Mouse (Mus musculus): ENCODE measurements around the gene Stxbp4. TPM values are rescaled to one million over a fixed set of nuclear protein-coding genes. Genes with fewer than 3 reads are reported as not detected.
A peak's percentile ranks its signal among the peaks of the same experiment; 100 is the strongest.

The Stxbp4 gene
- polyA plus RNA-seq, 1 experiment from 2014 or later = 36.5 TPM

- no peak overlapping the region for H3K4me2 ChIP-seq
- H3K9me3 ChIP-seq (ENCODE audit: control insufficient read depth, low read length) = no peaks in the 10 kb centered on the region
- no peaks in the 10 kb centered on the region for H3K4me1 ChIP-seq (ENCODE audit: control insufficient read depth, insufficient read depth, low read length)
- WGBS = 85% methylated on average over 5 of the region's 5 CpGs
- no peak overlapping the region for H3K9ac ChIP-seq (ENCODE audit: low read length)
- no peak for ATAC-seq (ENCODE audit: low FRiP score)
- DNase-seq (ENCODE audit: low spot score, missing footprints) = peak; percentile 23
- no peaks in the 10 kb centered on the region for H3K36me3 ChIP-seq (ENCODE audit: control insufficient read depth, insufficient read depth, low read length)
- no peaks in the 10 kb centered on the region for H3K27me3 ChIP-seq (ENCODE audit: control insufficient read depth, insufficient read depth, low read length)
- no peak overlapping the region for H3K27ac ChIP-seq (ENCODE audit: low read depth, low read length)
- no peak overlapping the region for H3K4me3 ChIP-seq (ENCODE audit: low read depth, low read length)
Measured at GRCm38 (mm10) chr11:90675479-90676110, 37.7 kb upstream of the Stxbp4 start.

DNA sequence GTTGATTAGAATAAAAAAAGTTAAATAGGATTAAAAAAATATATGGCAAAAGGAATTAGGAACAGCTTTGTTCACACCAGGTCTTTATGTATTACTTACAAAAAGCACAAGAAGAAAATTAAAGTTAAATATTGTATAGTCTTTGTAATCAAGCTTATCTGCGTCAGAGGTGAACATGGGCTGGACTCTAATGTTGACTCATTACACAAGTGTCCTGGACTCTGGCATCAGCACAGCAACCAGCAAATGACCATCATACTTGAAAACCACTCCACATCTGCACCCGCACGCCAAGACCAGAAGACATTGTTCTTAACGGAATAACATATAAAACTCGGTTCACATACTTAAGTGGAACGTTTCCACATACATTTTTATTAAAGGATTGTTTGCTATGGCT is 29.4 kb upstream of the Stxbp4 start:
- H3K4me1 ChIP-seq (ENCODE audit: control insufficient read depth, insufficient read depth, low read length) = peaks cover 27% of the 10 kb centered on the region

GRCm38 (mm10) chr11:90666916-90667315 is 29.0 kb upstream of the Stxbp4 start:
- Histone ChIP-seq H3K9ac (ENCODE audit: low read length) (no peak overlapping the region), H3K4me3 (ENCODE audit: low read depth, low read length) (no peak overlapping the region), H3K4me2 (no peak overlapping the region), H3K9me3 (ENCODE audit: control insufficient read depth, low read length) (no peaks in the 10 kb centered on the region), H3K36me3 (ENCODE audit: control insufficient read depth, insufficient read depth, low read length) (no peaks in the 10 kb centered on the region), H3K27me3 (ENCODE audit: control insufficient read depth, insufficient read depth, low read length) (no peaks in the 10 kb centered on the region), H3K4me1 (ENCODE audit: control insufficient read depth, insufficient read depth, low read length) (peaks cover 27% of the 10 kb centered on the region), H3K27ac (ENCODE audit: low read depth, low read length) (no peak overlapping the region)
- ATAC-seq (ENCODE audit: low FRiP score) (no peak), DNase-seq (ENCODE audit: low spot score, missing footprints) (no peak)
- 85% methylated on average over 4 of the region's 4 CpGs for WGBS

More for the DNA sequence above, 29.4 kb upstream of the Stxbp4 start:
- Histone ChIP-seq H3K9me3 (ENCODE audit: control insufficient read depth, low read length) (no peaks in the 10 kb centered on the region), H3K27me3 (ENCODE audit: control insufficient read depth, insufficient read depth, low read length) (no peaks in the 10 kb centered on the region), H3K36me3 (ENCODE audit: control insufficient read depth, insufficient read depth, low read length) (no peaks in the 10 kb centered on the region), H3K4me3 (ENCODE audit: low read depth, low read length) (no peak overlapping the region), H3K27ac (ENCODE audit: low read depth, low read length) (no peak overlapping the region), H3K9ac (ENCODE audit: low read length) (no peak overlapping the region), H3K4me2 (no peak overlapping the region)
- ATAC-seq (ENCODE audit: low FRiP score) = no peak
- no peak for DNase-seq (ENCODE audit: low spot score, missing footprints)
- WGBS = 94% methylated on average over 6 of the region's 6 CpGs

DNA sequence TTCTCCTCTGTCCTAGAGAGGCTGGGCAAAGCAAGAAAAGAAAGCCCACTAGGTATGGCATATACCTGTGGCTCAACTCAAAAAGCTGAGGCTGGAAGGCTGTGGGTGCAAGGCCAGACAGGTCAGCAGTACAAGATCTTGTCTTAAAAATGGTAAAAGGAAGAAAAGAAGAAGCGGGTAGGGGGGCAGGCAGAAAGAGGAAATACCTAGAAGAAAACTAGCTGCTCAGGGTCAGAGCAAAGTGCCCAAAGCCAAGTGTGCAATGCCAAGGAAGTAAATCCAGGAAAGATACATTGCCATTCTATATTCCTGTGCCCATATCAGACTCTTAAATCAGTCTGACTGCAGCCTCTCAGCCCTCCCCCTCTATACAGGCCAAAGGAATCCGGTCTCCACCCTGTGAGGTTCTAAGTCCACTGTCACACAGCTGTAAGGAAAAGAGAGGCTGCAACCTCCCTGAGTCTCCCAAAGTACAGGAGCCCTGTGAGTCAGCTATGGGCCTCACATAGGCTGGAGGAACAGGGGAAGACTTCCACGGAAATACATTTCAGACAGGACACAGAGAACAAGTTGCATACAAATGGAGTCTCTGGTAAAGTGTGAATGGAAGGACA is 28.4 kb upstream of the Stxbp4 start:
- no peak overlapping the region for H3K27ac ChIP-seq (ENCODE audit: low read depth, low read length)
- H3K27me3 ChIP-seq (ENCODE audit: control insufficient read depth, insufficient read depth, low read length) = no peaks in the 10 kb centered on the region
- no peak overlapping the region for H3K4me2 ChIP-seq
- H3K4me3 ChIP-seq (ENCODE audit: low read depth, low read length) = no peak overlapping the region
- no peak for DNase-seq (ENCODE audit: low spot score, missing footprints)
- H3K9ac ChIP-seq (ENCODE audit: low read length) = no peak overlapping the region
- H3K36me3 ChIP-seq (ENCODE audit: control insufficient read depth, insufficient read depth, low read length) = no peaks in the 10 kb centered on the region
- ATAC-seq (ENCODE audit: low FRiP score) = no peak
- 84% methylated on average over 3 of the region's 3 CpGs for WGBS
- H3K9me3 ChIP-seq (ENCODE audit: control insufficient read depth, low read length) = no peaks in the 10 kb centered on the region
- peaks cover 27% of the 10 kb centered on the region for H3K4me1 ChIP-seq (ENCODE audit: control insufficient read depth, insufficient read depth, low read length)

GRCm38 (mm10) chr11:90665161-90665560 is 27.3 kb upstream of the Stxbp4 start:
- peak; percentile 58 for ATAC-seq (ENCODE audit: low FRiP score)
- Histone ChIP-seq H3K9ac (ENCODE audit: low read length) (no peak overlapping the region), H3K4me3 (ENCODE audit: low read depth, low read length) (no peak overlapping the region), H3K27me3 (ENCODE audit: control insufficient read depth, insufficient read depth, low read length) (no peaks in the 10 kb centered on the region), H3K4me2 (no peak overlapping the region), H3K9me3 (ENCODE audit: control insufficient read depth, low read length) (no peaks in the 10 kb centered on the region), H3K27ac (ENCODE audit: low read depth, low read length) (no peak overlapping the region), H3K36me3 (ENCODE audit: control insufficient read depth, insufficient read depth, low read length) (no peaks in the 10 kb centered on the region), H3K4me1 (ENCODE audit: control insufficient read depth, insufficient read depth, low read length) (peaks cover 27% of the 10 kb centered on the region)
- 4% methylated on average over 6 of the region's 6 CpGs for WGBS
- DNase-seq (ENCODE audit: low spot score, missing footprints) = peak; percentile 91

DNA sequence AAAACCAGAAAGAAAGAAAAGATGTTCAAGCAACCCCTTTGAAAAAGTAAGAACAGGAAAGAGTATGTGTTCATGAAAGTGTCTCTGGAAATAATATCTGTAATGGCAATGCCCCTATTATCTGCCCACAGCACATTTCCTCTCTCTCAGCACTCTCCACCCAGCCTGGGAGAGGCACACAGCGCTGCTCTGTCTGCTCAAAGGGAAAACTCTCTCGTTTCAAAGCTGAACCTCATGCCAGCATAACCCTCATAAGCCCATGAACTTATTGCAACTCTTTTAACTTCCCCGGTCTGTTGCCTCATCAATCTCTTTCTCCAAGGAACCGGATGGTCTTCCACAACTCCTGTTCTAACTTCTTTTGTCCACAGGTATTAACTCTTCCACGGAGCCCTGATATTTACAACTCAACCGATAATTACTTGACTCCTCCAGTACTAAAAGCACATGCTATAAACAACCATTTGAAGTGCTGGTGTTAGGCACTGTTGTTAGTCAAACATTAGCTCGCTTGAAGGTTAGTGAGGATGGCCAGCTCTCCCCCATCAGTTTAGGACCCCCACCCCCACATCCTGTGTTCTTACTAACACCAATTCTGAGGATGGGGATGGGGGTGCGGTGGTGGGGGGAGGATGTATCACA is 26.6 kb upstream of the Stxbp4 start:
- Histone ChIP-seq H3K9me3 (ENCODE audit: control insufficient read depth, low read length) (no peaks in the 10 kb centered on the region), H3K4me3 (ENCODE audit: low read depth, low read length) (no peak overlapping the region), H3K9ac (ENCODE audit: low read length) (no peak overlapping the region), H3K4me1 (ENCODE audit: control insufficient read depth, insufficient read depth, low read length) (peaks cover 27% of the 10 kb centered on the region), H3K4me2 (no peak overlapping the region), H3K27me3 (ENCODE audit: control insufficient read depth, insufficient read depth, low read length) (no peaks in the 10 kb centered on the region), H3K36me3 (ENCODE audit: control insufficient read depth, insufficient read depth, low read length) (no peaks in the 10 kb centered on the region), H3K27ac (ENCODE audit: low read depth, low read length) (no peak overlapping the region; the same call in 1 of the 2 replicates)
- 28% methylated on average over 8 of the region's 8 CpGs for WGBS
- ATAC-seq (ENCODE audit: low FRiP score) = peak; percentile 41; the same call in 1 of the 2 replicates
- no peak for DNase-seq (ENCODE audit: low spot score, missing footprints)

GRCm38 (mm10) chr11:90663618-90664297 is 25.9 kb upstream of the Stxbp4 start:
- no peaks in the 10 kb centered on the region for H3K27me3 ChIP-seq (ENCODE audit: control insufficient read depth, insufficient read depth, low read length)
- H3K4me2 ChIP-seq = no peak overlapping the region
- DNase-seq (ENCODE audit: low spot score, missing footprints) (peak; percentile 91), ATAC-seq (ENCODE audit: low FRiP score) (peak; percentile 51)
- 29% methylated on average over 5 of the region's 5 CpGs for WGBS
- H3K9me3 ChIP-seq (ENCODE audit: control insufficient read depth, low read length) = no peaks in the 10 kb centered on the region
- no peaks in the 10 kb centered on the region for H3K36me3 ChIP-seq (ENCODE audit: control insufficient read depth, insufficient read depth, low read length)
- H3K4me3 ChIP-seq (ENCODE audit: low read depth, low read length) = no peak overlapping the region
- peak overlapping the region; percentile 5; the same call in 1 of the 2 replicates for H3K27ac ChIP-seq (ENCODE audit: low read depth, low read length)
- H3K4me1 ChIP-seq (ENCODE audit: control insufficient read depth, insufficient read depth, low read length) = peaks cover 27% of the 10 kb centered on the region
- no peak overlapping the region for H3K9ac ChIP-seq (ENCODE audit: low read length)

DNA sequence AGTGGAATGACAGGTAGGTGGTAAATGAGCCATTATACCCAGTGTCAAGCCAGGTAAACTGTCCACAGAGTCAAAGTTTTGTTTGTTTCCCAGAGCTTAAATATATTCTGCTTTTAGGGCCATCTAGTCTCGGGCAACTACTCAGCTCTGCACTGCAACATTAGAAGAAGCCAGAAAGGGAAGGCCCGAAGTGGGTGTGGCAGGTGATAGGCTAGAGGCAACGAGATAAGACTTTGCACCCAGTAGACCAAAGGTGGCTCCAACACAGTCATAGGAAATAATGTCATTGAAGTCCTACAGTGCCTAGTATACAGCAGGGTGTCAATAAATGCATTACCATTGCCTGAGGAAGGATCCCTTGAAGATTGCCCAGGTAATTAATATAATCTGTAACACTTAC is 25.2 kb upstream of the Stxbp4 start:
- no peak overlapping the region for H3K27ac ChIP-seq (ENCODE audit: low read depth, low read length)

DNA sequence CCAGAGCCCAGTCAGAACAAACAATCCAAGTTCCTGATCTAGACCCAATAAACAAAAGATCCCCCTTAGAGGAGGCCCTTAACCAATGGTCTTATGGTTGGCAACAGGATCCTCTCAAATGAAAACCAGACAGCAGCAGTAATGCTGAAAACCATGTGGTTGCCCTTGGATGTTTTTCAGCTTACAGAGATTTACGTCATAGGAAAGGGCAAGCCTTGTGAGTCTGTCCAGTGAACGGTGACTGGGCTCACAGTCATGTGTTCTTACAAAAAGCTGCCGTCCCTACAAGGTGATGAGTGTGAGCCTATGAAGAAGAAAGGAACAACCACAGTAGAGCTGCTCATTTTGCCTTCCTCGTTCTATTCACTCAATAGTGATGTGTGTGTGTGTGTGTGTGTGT is 22.8 kb upstream of the Stxbp4 start:
- DNase-seq (ENCODE audit: low spot score, missing footprints) (no peak), ATAC-seq (ENCODE audit: low FRiP score) (no peak)
- no peak overlapping the region for H3K4me3 ChIP-seq (ENCODE audit: low read depth, low read length)
- H3K36me3 ChIP-seq (ENCODE audit: control insufficient read depth, insufficient read depth, low read length) = no peaks in the 10 kb centered on the region
- no peaks in the 10 kb centered on the region for H3K9me3 ChIP-seq (ENCODE audit: control insufficient read depth, low read length)
- H3K27ac ChIP-seq (ENCODE audit: low read depth, low read length) = no peak overlapping the region
- no peaks in the 10 kb centered on the region for H3K27me3 ChIP-seq (ENCODE audit: control insufficient read depth, insufficient read depth, low read length)
- H3K4me2 ChIP-seq = no peak overlapping the region
- H3K9ac ChIP-seq (ENCODE audit: low read length) = no peak overlapping the region
- peaks cover 26% of the 10 kb centered on the region for H3K4me1 ChIP-seq (ENCODE audit: control insufficient read depth, insufficient read depth, low read length)
- 87% methylated on average over 4 of the region's 4 CpGs for WGBS

More for the DNA sequence above, 25.2 kb upstream of the Stxbp4 start:
- Histone ChIP-seq H3K4me1 (ENCODE audit: control insufficient read depth, insufficient read depth, low read length) (peaks cover 27% of the 10 kb centered on the region), H3K9me3 (ENCODE audit: control insufficient read depth, low read length) (no peaks in the 10 kb centered on the region), H3K27me3 (ENCODE audit: control insufficient read depth, insufficient read depth, low read length) (no peaks in the 10 kb centered on the region), H3K4me2 (no peak overlapping the region), H3K4me3 (ENCODE audit: low read depth, low read length) (no peak overlapping the region), H3K36me3 (ENCODE audit: control insufficient read depth, insufficient read depth, low read length) (no peaks in the 10 kb centered on the region), H3K9ac (ENCODE audit: low read length) (no peak overlapping the region)
- WGBS = 78% methylated on average over 3 of the region's 3 CpGs
- DNase-seq (ENCODE audit: low spot score, missing footprints) (no peak), ATAC-seq (ENCODE audit: low FRiP score) (no peak)

All from midbrain, embryonic 11.5 days (tissue).